In the genomic region with DNA sequence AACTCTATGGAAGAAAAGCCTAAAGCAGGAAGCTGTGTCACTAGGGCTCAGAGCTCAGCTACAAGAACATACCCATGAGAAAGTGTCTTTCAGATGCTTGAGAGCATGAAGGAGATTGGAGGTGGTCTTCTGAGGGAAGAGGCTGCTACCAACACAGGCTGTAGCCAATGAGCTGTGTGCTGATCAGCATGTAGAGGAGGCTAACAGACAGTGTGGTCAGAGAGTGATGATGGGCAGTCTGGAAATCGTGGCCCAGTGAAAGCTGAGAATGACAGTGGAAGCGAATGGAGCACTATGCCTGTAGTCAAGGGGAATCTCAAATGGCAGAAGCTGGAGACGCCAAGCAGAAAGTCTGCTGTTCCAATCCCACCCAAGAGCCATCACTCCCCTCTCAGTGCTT, we compare ENCODE assay signal across 25 mouse cellular contexts.
"Had no signal": no experiment of that assay in that cellular context is flagged by ENCODE, and none has a peak within 500 bp of the region (broad histone marks: within the 10 kb centered on the region; RNA-seq: fewer than 3 reads in every experiment).

No protein-coding gene starts in this region.

- H3K9ac ChIP-seq: forebrain, postnatal 0 days; heart, embryonic 12.5 days; hindbrain, embryonic 13.5 days; hindbrain, embryonic 15.5 days; kidney, embryonic 15.5 days; limb, embryonic 13.5 days; limb, embryonic 15.5 days; liver, embryonic 12.5 days; liver, embryonic 14.5 days had no signal

- H3K27me3 ChIP-seq: heart, embryonic 12.5 days; hindbrain, embryonic 15.5 days; kidney, embryonic 15.5 days; limb, embryonic 13.5 days; limb, embryonic 15.5 days had no signal

- H3K4me2 ChIP-seq: heart, embryonic 12.5 days; hindbrain, embryonic 13.5 days; hindbrain, embryonic 15.5 days; kidney, embryonic 15.5 days; limb, embryonic 13.5 days; limb, embryonic 15.5 days; liver, embryonic 12.5 days had no signal

- DNase-seq: forebrain, postnatal 0 days; gastrocnemius, postnatal 14 days; gastrocnemius, postnatal 36 days; heart, adult 18-20 months; heart, postnatal 10 days; heart, postnatal 36 days; kidney, adult 11 months; kidney, adult 2 months; kidney, adult 9 months; kidney, postnatal 14 days; kidney, postnatal 36 days; layer of hippocampus, adult 9-11 months; layer of hippocampus, postnatal 36 days; left cerebral cortex, postnatal 4 days had no signal

- H3K9me3 ChIP-seq: heart, embryonic 12.5 days; hindbrain, embryonic 13.5 days; hindbrain, embryonic 15.5 days; kidney, embryonic 15.5 days; limb, embryonic 13.5 days; limb, embryonic 15.5 days; liver, embryonic 12.5 days had no signal

- H3K4me1 ChIP-seq: heart, embryonic 12.5 days; hindbrain, embryonic 15.5 days; limb, embryonic 13.5 days; limb, embryonic 15.5 days; liver, embryonic 12.5 days had no signal

- H3K27ac ChIP-seq: hindbrain, embryonic 13.5 days; hindbrain, embryonic 15.5 days; hindbrain, postnatal 0 days; kidney, embryonic 15.5 days; kidney, postnatal 0 days; limb, embryonic 13.5 days; limb, embryonic 15.5 days; liver, embryonic 12.5 days; liver, embryonic 14.5 days had no signal

- H3K36me3 ChIP-seq: heart, embryonic 12.5 days; hindbrain, embryonic 13.5 days; hindbrain, embryonic 15.5 days; kidney, embryonic 15.5 days; limb, embryonic 13.5 days; limb, embryonic 15.5 days; liver, embryonic 12.5 days had no signal

- H3K4me3 ChIP-seq: heart, embryonic 12.5 days; hindbrain, embryonic 13.5 days; hindbrain, embryonic 15.5 days; kidney, embryonic 15.5 days; limb, embryonic 13.5 days; limb, embryonic 15.5 days; liver, embryonic 12.5 days had no signal

- ATAC-seq: forebrain, postnatal 0 days; hindbrain, postnatal 0 days; intestine, embryonic 16.5 days; liver, embryonic 12.5 days had no signal
